Mouse (Mus musculus) adrenal gland, adult (tissue): Measurements from ENCODE around the gene Vgll4.

Experiments used
- DNase-seq, 2 experiments: peaks; one replicate each; pipeline ENCODE4 v3.0.0; 2022 to 2023; ENCODE audit warnings: low spot score in 1 of 2; ENCODE audit not compliant: inconsistent age in 2 of 2

Gene Vgll4

DNA sequence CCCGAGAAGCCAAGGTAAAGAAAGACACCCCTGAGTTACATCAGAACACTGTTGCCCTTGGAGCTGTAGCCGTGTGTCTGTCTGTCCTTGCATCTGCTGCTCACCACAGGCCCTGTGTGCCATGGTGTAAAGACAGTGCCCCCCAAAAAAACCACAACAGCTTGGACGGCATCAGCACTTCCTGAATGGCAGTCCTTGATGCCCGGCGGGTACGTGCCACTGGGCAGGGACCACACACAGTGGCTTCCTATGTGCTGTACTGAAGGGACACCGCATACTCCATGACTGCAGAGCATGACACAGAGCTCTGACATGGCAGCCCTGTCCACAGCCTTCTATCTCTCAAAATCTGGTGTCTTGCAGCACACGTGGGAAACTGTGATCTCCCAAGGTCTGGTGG lies 120.0 kb downstream of the Vgll4 start:
- no peak for DNase-seq

DNA sequence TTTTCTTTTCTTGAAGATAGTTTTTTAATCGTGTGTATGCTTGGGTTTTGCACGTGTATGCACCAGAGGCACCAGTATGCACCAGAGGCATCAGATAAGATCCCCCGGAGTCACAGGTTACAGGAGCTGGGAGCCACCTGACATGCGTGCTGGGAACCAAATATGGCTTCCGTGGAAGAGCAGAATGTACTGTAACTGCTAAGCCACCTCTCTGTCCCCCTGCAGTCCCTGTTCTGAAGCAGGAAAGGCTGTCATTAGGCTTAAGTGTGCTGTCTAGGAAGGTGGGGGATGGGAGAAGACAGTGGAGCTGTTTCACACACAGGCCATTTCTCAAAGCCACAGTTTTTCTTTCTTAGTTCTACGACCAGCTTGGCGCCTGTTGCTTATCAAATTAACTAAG lies 121.0 kb downstream of the Vgll4 start:
- DNase-seq = no peak

DNA sequence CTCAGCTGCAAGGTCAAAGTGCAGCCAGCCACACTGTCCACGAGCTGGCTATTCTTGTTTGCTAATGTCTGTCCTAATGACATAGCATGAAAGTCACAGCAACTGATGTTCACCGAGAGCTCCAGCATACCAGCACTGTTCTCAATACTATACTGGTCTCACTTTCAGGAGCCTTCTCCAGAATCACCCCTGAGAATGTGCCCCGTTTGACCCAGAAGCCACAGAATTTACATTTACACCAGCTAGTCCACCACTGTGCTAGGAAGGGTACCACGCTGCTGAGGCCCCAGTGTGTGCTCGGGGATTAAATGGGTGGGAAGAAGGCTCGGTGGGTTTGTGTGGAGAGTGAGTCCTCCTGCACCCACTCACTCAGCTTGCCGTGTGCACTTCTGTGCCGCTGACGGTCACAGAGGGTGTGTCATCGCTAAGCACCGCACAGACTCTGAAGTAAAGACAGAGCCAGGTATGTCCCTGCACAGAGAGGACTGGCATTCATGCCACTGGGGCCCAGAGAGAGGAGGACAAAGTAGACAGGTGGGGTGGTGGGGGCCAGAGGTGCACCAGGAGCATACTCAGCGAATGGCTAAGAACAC lies 122.1 kb downstream of the Vgll4 start:
- DNase-seq = no peak

DNA sequence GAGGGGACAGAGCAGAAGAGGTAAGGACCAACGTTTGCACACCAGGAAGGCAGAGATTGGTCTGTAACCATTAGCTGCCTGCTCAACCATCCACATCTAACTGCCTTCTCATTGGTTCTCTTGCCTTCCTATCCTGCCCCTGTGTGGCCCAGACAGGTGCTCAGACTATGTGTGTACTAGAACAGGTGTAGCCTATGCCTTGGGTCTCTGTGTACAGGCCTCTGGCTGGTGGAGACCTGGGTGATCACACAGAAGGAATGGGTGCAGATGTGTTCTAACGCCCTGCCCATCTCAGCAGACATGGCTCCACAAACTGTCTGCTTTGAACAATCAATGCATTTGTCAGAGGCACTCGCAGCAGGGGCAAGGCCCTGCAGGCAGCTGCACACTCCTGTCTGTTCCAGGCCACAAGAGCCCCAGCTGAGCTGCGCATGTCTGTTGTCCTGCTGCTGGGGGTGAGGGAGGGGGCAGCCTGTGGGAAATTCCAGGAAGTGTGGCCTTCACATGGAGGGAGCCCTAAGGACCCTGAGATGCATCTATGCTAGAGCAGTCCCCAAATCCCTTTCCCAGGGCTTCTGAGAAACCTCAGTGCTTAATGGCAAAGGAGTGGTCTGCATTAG lies 123.5 kb downstream of the Vgll4 start:
- DNase-seq = no peak

DNA sequence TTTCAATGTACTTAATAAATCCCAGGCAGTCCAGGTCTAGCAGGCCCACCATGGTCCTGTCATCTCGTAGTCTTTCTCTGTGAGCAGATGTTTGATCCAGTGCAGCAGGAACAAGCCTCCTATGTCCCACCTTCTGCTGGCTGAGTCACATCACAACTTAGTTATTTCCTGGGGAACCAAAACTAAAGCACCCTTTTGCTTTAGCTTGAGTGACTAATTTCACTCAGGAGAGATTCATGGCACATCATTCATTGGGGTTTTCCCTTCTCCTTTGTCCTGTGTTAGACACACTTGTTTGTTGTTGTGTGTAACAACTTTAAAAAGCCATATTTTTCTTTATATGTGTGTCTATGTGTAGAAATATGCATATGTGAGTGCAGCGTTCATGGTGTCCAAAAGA lies 126.9 kb downstream of the Vgll4 start:
- no peak for DNase-seq

DNA sequence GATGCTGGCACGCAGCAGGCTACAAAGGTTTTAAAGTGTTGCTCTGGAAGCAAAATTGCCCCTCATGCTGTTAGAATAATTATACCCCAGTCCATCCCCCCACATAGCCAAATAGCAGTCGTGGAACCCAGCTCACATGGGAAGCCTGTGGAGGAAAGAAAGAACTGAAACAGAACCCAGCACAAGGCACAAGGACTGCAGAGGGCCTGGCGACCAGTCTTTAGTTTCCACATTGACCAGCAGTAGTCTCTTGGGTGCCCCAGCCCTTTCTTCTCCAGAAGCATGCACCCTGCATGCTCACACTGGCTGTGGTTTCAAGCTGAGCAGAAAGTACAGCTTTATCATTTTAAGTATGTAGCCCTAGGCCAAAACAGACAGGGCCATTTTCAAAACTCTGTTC lies 127.7 kb downstream of the Vgll4 start:
- DNase-seq = no peak

DNA sequence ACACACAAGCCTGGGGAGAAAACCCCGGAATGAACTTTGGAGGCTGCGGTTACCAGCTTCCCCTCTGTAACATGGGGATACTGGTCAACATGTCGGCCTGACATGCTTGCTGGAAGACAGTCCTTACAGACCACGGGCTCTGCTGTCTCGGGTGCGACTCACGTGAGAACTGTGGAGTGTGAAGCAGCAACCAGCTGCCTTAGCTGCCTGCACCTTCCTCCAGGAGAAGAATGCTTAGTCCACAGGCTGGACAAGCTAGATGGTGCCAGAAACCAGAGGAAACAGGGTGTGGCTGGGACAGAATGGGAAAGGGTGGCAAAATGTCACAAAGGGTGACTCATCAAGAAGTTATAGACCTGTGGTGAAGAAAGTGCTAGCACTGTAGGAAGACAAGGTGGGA lies 129.8 kb downstream of the Vgll4 start:
- DNase-seq = peak in 1 of 2 experiments; percentile 64

DNA sequence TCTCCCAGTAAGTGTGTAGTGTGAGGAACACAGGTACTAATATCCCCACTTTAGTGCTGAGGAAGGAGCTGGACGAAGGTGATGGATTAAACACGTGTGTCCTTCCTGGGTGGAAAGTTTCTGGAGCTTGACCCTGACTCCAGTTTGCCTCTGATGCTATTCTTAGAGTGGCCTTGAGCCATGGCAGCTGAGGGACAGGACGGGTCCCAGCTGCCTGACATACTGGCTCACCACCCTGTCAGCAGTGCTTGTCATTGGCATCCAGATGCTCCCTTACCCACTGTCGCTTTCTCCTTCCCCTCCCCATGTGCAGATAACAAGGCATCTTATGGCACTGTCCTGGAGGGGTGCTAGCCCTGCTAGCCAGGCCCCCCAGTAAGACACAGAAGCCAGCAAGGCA lies 130.9 kb downstream of the Vgll4 start:
- DNase-seq = peak; percentile 57 to 74

DNA sequence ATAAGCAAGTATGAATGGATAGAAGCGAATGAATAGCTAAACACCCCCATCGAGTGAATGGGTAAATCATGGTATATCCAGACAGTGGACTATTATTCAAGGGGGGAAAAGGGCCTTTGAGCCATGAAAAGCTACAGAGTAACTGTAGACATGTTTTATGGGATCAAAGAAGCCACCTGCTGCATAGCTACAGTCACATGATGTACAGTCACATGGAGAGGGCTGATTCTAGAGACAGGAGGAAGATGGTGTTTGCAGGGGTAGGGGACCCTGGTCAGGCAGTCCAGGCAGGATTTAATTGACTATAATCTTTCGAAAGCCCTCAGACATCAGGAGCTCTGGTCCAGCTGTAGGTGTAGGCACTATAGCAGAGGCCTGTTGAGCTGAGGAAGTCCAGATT lies 133.4 kb downstream of the Vgll4 start:
- no peak for DNase-seq

DNA sequence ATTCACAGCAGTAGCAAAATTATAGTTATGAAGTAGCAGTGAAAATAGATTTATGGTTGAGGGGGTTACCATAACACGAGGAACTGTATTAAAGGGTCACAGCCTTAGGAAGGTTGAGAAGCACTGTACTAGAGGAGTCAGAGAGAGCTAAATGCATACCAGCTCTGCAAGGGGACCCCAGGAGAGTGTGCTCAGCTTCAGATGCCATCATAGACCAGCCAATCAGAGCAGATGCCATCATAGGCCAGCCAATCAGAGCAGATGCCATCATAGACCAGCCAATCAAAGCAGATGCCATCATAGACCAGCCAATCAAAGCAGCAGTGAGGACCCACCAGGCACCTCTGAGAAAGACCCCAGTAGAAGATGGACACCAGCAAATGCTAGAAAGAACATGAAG lies 134.0 kb downstream of the Vgll4 start:
- DNase-seq = no peak

DNA sequence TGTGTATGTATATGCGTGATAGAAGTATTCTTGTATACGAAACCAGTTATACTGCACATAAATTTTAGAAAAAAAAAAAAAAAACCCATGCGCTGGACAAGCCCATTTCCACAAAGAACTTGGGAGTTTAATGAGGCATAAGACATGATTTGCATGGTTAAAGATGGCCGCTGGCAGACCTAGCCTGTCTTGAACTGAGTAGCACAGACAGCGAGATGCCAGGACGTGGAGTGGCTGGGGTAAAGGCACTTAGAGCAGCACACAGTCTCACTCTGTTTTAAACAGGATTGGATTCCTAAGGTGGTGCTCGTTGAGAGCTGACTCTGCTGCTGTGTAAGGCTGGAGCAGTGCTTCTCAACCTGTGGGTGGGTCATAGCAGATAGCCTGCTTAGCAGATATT lies 134.4 kb downstream of the Vgll4 start:
- no peak for DNase-seq

DNA sequence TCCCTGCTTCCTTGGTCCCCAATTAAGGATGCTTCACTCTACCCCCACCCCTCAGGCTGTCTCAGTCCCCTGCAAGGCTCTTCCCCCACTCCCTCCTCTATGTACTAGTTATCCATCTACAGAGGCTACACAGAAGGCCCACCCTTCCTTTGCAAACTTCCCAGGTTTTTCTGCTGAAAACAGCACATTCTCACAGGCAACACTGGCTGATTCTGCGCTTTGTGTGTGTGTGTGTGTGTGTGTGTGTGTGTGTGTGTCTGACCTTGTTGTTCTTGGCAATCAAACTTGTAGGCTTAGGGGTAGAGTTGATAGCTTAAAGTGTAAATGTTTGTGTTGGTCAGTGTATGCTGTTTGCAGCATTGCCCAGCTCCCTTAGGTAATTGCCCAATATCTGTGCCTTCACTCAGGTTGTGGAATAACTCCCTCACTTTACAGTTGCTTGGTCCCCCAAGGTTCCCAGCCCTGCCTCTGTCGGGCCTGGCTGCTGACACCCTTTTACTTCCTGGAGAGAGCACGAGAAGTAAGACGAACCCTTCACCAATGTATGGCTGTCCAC lies 135.9 kb downstream of the Vgll4 start:
- no peak for DNase-seq

DNA sequence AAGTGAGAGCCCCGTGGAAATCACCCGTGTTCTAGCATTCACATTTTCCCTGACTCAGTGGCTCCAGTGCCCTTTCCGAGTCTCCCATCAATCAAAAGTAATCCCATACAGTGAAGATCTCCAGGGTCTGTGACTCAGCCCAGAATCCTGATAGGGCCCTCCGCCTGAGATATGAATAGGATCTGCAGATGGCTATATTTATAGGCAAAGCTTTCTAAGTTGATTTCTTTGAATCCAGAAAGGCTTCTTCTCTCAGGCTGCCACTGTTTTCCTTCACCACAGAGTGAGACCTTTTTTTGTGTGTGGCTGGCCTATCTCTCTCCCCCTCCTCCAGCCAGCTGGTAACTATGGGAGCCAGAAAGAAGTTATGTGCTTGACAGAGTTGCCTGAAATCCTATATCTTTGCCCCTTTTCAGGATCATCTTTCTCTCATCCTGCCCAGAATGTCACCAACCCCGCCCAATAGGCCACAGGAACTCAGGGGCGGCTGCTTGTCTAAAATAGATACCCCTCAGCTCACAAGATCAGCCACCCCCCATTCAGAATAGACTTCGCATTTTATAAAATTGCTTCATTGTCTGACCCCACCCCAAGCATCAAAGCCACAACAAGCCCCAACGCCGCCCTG lies 136.6 kb downstream of the Vgll4 start:
- DNase-seq = peak in 1 of 2 experiments; percentile 58

DNA sequence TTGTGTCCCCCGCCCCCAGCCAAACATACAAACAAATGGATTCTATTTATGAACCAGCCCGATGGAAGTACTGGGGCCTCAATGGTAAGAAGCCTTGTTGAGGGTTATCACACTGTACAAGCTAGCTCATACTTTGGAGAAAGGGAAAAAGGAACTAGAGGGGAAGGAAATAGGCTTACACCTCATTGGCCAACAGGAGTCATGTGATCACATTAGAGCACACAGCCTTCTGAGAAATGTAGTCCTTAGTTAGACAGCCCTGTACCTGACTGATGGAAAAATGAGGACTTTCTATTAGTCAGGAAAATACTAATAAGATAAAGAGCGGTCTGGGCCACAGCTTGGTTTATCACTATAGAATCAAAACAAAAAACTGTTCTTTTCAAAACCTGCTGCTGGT lies 138.0 kb downstream of the Vgll4 start:
- no peak for DNase-seq

DNA sequence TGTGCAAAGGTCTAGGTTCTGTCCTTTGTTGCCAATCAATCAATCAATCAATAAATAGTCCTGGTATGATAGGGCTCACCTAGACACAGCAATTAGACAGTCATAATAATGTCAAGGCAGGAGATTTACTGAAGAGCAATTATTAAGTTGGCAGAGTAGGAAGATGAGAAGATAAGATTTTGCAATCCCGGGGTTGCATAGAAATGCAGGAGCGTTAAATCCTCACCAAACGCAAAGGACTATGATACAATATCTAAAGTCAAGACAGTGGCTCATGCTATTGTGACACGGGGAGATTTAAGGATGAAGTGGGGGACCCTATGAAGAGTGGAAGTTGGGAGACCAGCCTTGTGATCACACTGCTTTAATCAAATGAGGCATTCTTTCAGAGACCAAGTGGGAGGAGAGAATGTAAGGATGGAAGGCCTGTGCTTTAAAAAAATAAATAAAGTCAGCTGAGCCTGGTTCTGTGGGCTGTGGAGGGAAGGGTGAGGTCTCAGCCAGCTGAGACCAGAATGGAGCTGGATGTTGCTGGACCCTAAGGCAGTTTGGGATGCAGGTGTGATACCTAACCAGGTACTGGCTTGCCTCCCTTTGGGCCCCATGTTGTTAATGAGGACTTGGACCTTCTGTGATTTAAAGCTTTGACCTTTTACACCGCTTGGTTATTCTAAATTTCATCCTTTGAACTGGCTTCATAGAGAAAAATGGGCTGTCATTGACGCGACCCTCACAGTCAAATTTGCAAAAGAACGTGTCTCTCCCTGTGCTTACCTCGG lies 139.9 kb downstream of the Vgll4 start:
- DNase-seq = no peak

DNA sequence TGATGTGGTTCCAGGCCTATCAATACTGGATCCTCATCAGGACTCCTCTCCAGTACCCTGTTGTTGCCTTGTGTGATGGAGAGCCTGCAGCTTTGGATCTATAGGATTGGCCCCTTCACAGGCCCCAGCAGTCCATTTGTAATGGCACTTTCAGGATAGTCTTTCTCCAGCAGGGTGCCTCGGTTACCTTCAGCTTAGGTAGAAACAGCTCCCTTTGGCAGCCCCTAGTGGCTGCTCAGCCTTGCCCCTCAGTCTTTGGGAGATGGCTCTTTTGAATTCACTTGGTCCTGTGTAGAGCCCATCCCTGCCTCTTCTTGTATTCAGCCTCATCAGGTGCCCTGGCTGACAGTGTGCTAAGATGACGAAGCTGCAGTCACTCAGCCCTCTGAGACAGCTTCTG lies 142.9 kb downstream of the Vgll4 start:
- no peak for DNase-seq

DNA sequence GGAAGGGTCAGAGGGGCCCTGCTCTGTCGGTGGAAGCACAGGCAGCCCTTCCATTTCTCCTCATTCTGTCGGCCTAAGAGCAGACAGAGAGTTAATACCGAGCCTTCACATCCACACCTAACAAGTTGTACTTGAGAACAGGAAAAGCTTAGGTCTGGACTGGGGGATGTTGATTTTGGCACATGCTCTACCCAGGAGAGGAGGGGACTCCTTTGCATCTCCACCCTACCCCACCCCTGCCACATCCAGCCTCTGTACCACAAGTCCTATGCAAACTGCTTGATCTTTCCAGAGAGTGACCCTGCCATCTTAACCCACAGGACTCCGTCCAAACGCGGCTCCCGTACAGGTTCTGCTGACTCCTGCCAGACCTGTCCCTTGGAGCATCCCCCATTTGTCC lies 148.1 kb downstream of the Vgll4 start:
- DNase-seq = no peak

DNA sequence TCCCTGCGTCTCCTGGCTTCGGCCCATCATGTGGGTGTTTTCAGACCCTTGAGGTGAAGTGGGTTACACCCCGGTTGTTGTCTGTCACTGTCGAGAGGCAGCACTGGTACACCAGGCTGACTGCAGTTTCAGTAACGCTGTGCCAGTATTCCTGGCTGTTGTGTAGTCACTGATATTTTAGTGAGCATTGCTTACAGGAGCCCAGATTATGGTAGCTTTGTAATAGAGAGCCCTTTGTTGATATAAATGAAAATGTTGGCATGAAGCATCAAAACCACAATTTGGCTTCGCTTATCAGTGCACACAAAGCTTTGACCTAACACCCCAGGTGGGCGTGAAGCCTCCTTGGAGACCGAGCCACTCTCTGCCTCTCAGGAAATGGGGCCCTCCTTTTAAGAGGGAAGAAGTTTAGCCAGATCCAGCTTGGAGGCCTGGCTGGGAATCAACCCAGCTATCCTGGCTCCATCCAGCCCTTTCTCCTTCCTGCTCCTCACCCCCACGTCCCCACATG lies 149.8 kb downstream of the Vgll4 start:
- peak in 1 of 2 experiments; percentile 51 for DNase-seq

DNA sequence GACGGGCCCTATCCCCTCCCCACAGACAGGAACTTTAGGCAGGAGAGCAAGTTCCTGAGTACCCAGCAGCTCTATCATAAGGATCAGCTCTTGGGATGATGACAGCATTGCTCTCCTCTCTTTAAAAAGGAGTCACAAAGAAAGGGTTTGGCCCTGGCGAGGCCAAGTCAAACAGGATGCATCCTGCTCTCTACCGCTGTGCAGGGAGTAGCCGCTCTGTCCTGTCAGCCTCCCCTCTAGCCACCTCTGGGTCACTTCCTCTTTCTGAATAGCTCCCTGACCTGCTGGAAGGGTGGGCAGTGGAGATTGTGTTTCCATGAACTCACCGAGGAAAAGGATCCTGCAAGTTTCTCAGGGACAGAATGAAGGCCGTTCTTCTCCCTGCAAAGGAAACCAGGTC lies 151.3 kb downstream of the Vgll4 start:
- DNase-seq = peak; percentile 38 to 63

DNA sequence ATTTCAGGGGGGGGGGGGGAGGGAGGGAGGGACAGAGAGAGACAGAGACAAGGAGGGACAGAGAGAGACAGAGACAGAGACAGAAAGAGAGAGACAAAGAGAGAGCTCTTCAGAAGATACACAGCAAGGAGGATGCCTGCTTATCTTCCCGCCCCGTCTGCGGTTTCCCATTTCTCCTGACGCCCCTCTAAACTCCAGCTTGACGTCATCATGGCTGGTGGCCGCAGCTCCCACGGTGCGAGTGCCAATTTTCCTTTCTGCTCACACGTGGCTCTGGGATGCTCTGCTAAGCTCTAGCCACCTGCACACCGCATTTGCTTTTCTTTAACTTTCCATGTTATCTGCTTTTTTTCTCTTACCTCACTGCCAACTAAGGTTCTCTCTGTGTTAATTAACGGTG lies 151.8 kb downstream of the Vgll4 start:
- DNase-seq = no peak

DNA sequence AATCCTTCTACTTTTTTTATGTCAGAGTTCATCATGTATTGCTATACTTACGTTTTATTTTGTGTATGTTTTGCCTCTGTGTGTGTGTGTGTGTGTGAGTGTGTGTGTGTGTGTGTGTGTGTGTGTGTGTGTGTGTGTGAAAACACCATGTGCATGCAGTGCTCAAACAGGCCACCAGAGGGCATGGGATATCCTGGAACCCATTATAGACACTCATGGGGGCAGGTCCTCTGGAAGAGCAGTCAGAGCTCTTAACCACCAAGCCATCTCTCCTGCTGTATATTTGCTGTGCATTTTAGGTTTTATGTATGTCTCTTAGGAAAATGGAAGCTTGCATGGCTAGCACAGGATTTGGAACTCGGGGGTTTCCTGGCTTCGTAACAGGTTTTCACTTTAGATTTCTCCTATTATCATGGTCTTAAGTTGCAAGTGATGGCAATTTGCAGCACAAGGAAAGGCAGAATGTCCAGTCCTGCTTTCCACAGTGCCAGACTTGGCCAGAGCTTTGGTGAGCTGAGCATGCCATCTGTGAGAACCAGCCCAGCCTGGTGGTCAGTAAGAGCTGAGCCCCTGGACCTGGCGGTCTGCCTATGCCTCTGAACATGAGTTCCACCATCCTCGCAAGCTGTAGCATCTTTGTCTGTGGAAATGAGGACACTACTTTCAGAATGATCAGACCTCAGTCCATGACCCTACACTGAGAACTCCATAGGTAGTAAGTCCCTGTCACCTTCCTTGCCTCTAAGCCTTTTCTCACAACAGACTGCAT lies 154.7 kb downstream of the Vgll4 start:
- DNase-seq = no peak
